Mouse (Mus musculus): ENCODE measurements around the gene 2810004N23Rik.
"Not testable (repeated sequence)": the region's sequence is repeated elsewhere in the genome, so short reads cannot be mapped to it uniquely, and the experiment has no call there.

2810004N23Rik gene

DNA sequence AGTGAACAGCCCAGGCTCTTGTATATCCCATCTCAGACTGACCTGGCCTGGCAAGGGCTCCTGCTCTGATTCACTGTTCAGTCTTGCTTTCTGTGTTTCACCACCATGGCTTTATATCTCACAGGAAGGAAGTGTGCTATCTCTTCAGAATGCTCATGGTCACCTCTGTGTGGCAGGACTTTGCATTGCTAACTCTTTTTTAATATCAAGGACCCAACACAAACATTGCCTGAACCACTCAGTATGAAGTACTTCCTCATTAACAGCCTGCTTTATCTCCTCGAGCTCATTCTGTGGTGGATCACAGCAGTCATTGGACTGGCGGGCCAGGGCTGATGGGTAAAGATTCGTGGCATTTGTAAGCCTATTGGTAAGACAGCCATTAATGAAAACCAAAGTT lies 3.7 kb upstream of the 2810004N23Rik start:
- DNase-seq (ENCODE audit: low read depth, low spot score): no peak

GRCm38 (mm10) chr8:124863729-124864128 lies 809 bp upstream of the 2810004N23Rik start:
- DNase-seq (ENCODE audit: low read depth, low spot score): no peak

DNA sequence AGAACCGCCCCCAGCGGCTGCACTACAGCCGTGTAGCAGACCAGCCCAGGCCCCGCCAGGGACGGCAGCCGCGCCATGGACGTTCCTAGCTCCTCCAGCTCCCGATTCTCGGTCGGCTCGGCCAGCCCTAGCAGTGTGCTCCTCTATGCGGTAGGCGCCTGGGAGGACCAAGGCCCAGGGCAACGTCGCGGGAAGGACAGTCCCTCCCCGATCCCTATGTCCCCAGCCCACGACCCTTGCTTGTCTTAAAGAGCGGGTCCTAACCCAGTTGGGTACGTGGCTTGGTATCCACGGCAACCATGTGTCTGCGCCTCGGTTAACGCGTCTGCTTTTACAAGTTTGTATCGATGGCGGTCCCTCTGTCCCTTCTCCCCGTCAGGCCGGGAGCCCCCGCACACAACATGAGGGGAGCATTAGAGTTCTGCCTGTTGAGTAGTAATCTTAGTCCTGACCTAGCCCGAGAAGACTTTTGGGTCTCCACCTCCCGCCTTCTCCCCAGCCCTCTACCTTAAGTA lies 300 bp upstream of the 2810004N23Rik start:
- no peak for DNase-seq (ENCODE audit: low read depth, low spot score)

DNA sequence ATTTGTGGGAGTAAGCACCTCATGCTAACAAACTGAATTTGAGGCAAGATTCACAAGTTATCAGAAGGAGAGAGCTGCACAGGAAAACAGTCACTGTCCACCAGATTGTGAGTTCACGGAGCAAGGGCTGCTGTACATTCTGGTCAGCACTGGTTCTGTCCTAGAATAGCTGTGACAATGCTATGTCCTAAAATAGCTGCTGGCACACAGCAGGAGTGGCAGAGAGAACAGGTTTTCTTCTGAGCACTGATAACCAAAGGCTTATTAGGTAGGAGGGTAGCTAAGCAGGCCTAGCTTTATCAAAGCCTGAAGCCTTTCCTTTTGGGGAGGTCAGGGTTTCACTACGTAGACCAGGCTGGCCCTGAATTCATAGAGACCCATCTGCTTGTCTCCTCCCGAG lies 2.7 kb downstream of the 2810004N23Rik start:
- no peak for DNase-seq (ENCODE audit: low read depth, low spot score)

GRCm38 (mm10) chr8:124859466-124859865 lies 3.5 kb downstream of the 2810004N23Rik start:
- no peak for DNase-seq (ENCODE audit: low read depth, low spot score)

DNA sequence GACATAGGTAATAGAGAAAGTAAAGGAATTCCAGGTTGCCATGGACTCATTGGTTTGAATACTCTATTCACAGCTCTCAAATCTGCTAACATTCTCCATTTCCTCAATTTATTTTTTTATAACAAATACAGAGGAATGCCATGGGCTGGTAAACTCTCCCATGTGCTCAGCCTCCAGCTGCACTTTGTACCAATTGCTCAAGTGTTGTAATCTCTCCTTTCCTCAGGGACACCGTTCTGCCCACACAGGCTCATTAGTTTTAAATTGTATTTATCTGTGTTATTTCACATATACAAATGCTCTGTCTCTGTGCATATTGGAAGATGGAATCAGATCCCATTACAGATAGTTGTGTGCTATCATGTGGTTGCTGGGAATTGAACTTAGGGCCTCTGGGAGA lies 9.4 kb downstream of the 2810004N23Rik start:
- no peak for DNase-seq (ENCODE audit: low read depth, low spot score)

- DNase-seq (ENCODE audit: low read depth, low spot score): no peak
Measured at GRCm38 (mm10) chr8:124845573-124845972, 17.3 kb downstream of the 2810004N23Rik start.

- no peak for DNase-seq (ENCODE audit: low read depth, low spot score)
Measured at GRCm38 (mm10) chr8:124845131-124845530, 17.8 kb downstream of the 2810004N23Rik start.

DNA sequence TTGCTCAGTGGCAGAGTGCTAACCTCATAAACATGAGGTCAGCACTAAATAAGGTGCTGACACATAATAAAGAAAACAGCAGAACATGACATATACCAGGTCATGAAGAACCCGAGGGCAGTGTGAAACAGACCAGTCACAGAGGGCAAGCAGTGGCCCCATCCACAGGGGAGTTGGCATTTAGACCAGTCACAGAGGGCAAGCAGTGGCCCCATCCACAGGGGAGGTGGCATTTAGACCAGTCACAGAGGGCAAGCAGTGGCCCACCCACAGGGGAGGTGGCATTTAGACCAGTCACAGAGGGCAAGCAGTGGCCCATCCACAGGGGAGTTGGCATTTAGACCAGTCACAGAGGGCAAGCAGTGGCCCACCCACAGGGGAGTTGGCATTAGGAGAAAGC lies 20.0 kb downstream of the 2810004N23Rik start:
- DNase-seq (ENCODE audit: low read depth, low spot score): not testable (repeated sequence)

GRCm38 (mm10) chr8:124841775-124842174 lies 21.1 kb downstream of the 2810004N23Rik start:
- DNase-seq (ENCODE audit: low read depth, low spot score): no peak

- DNase-seq (ENCODE audit: low read depth, low spot score): no peak
Measured at GRCm38 (mm10) chr8:124840900-124841299, 22.0 kb downstream of the 2810004N23Rik start.

GRCm38 (mm10) chr8:124839371-124839770 lies 23.5 kb downstream of the 2810004N23Rik start:
- DNase-seq (ENCODE audit: low read depth, low spot score): no peak

GRCm38 (mm10) chr8:124837956-124838355 lies 25.0 kb downstream of the 2810004N23Rik start:
- no peak for DNase-seq (ENCODE audit: low read depth, low spot score)

DNA sequence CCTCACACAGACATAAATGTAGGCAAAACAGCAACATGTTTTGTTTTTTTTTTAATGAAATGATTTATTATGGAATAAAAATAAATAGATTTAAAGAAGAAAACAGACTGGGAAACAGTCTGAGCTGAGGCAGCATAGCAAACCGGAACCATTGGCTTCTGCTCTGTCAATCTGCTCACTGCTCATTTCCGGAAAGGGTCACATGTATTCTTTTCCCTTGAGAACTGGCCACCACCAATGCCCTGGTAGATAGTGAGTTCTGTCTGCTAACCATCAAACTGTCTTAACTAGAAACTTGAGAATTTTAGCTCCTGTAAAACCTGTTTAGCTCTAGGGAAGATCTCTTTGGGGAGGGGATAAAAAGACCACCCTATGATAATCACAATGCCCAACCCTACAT lies 26.0 kb downstream of the 2810004N23Rik start:
- no peak for DNase-seq (ENCODE audit: low read depth, low spot score)

GRCm38 (mm10) chr8:124836273-124836672 lies 26.6 kb downstream of the 2810004N23Rik start:
- no peak for DNase-seq (ENCODE audit: low read depth, low spot score)

- no peak for DNase-seq (ENCODE audit: low read depth, low spot score)
Measured at GRCm38 (mm10) chr8:124835848-124836247, 27.1 kb downstream of the 2810004N23Rik start.

- DNase-seq (ENCODE audit: low read depth, low spot score): no peak
Measured at GRCm38 (mm10) chr8:124833430-124834205, 29.3 kb downstream of the 2810004N23Rik start.

DNA sequence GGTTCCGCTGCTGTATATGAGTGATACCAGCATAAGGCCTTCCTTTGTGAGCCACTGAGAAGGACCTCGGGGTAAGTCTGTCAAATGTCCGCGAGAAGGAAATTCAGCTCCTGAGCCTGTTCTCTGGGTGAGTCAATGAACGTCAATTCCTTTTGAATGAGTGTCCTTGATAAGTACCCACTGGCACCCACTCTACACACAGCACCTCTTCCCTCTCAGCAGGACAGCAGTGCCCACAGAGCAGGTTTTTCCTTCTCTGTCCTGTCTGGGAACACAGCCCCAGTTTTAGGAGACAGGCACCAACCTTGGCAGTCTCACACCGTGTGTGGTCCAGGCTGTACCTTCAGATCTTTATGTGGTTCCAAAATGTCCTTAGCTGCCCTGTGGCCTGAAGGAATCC lies 31.0 kb downstream of the 2810004N23Rik start:
- DNase-seq (ENCODE audit: low read depth, low spot score): no peak

DNA sequence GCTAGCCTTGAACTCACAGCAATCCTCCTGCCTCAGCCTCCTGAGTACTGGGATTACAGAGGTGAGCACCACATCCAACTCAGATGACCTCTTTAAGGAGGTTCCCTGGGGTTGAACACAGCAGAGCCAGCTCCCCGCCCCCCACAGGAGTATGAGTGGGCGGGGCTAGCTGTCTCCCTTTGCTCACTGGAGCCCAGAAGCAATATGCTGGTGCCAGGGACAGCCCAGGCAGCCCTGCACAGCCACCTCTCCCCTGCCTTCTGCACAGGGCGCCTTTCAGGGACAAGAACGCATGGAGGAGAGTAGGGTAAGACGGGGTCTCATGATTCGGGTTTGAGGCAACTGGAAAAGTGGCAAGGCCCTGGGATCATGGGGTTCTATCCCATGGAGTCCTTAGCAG lies 31.4 kb downstream of the 2810004N23Rik start:
- DNase-seq (ENCODE audit: low read depth, low spot score): no peak

DNA sequence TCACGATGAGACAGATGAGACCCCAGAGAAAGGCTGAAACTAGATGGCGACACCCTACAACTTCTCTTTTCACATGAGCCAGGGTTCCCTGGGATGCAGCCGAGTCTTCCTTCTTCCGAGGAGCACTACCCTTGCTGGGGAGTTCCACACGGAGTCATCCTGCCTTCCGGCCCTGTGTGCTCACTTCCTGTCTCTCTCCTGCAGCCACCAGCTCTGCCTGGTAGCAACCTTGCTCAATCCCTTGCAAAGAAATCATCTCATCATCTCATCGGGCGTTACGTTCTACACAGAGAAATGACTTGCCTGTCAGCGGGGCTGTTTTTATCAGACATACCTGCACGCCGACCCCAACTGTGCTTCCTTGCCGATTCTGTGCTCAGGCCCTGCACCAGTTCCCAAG lies 32.9 kb downstream of the 2810004N23Rik start:
- no peak for DNase-seq (ENCODE audit: low read depth, low spot score)

DNA sequence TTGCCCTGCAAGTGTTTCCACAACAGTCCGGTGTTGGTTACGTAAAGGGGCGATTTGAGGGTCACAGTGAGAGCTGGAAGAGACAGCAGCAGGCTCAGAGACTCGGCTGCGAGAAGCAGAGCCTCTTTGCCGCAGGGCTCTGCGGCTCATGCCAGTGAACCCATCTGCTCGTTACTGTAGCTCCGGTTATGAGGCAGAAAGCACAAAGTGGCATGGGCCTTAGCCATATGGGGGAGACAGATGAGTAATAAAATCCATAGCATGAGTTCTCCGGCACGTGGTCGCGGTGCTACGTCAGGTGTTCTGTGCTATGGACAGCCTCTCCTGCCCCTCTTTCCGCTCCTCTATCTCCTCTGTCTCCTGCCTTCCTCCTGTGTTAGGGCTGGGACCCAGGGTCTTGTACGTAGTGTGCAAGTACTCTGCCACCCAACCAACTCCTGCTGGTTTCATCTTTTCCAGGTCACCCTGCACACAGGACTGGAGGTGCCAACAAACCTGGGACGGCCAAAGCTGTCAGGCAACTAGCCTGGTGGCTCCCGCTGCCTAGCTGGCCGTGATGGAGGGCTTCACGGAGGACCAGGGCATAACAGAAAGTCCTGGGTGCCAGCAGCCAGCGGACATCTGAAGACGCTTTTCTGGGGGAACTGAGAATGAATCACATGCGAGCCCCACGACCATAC lies 34.2 kb downstream of the 2810004N23Rik start:
- no peak for DNase-seq (ENCODE audit: low read depth, low spot score)

- no peak for DNase-seq (ENCODE audit: low read depth, low spot score)
Measured at GRCm38 (mm10) chr8:124827387-124827786, 35.5 kb downstream of the 2810004N23Rik start.

DNA sequence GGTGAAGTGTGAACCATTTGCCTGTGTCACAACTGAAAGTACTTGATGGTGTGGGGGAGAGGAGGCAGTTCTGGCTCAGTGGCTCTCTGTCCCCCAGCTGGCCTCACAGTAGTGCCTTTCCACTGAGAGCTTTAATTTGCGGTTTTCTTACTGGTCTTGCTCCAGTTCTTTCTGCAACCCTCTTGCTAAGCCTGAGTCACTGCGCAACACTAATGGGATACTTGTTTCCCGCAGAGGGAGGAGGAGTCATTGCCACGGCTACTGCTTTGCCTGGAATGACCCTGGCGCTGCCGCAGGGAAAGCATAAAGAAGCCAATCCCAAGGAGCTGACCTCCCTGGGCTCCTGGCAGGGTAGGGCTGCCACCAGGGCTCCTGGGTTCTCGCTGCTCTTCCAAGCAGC lies 36.3 kb downstream of the 2810004N23Rik start:
- DNase-seq (ENCODE audit: low read depth, low spot score): no peak
